Mouse (Mus musculus): ENCODE measurements around the gene Slc23a3.

Slc23a3 gene

GRCm38 (mm10) chr1:75133421-75134207 is at the start of gene Slc23a3:
Gene Slc23a3, minus strand, starts transcription at chr1:75133890.
- DNase-seq = no peak

DNA sequence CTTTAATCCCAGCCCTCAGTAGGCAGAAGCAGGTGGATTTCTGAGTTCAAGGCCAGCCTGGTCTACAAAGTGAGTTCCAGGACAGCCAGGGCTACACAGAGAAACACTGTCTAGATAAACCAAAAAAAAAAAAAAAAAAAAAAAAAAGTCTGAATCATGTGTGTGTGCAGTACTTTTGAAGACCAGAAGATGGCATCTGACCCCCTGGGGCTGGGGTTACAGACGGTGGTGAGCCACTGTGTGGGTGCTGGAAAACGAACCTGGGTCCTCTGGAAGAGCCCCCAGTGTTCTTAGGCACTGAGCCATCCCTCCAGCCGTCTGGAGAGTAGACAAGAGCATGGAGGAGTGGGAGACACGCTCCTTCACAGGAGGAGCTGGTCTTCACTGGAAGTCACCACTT is 48.5 kb upstream of the Slc23a3 start:
- DNase-seq = no peak

- no peak for DNase-seq
Observed at GRCm38 (mm10) chr1:75181377-75181870, 47.7 kb upstream of the Slc23a3 start.

- no peak for DNase-seq
Observed at GRCm38 (mm10) chr1:75180741-75181140, 47.1 kb upstream of the Slc23a3 start.

- peak; percentile 82 to 87 for DNase-seq
Observed at GRCm38 (mm10) chr1:75180105-75180590, 46.5 kb upstream of the Slc23a3 start, which contains the start of gene Abcb6. Gene Abcb6, minus strand, starts transcription at chr1:75180392.

GRCm38 (mm10) chr1:75179334-75180104 is 45.8 kb upstream of the Slc23a3 start:
- DNase-seq = peak; percentile 58 to 66

- DNase-seq = peak; percentile 97 to 98
Observed at GRCm38 (mm10) chr1:75168472-75169464, 35.1 kb upstream of the Slc23a3 start, which contains the start of gene Zfand2b. Gene Zfand2b, plus strand, starts transcription at chr1:75168646.

GRCm38 (mm10) chr1:75168093-75168471 is 34.4 kb upstream of the Slc23a3 start:
- DNase-seq = no peak

GRCm38 (mm10) chr1:75160256-75160617 is 26.5 kb upstream of the Slc23a3 start:
- no peak for DNase-seq

- DNase-seq = no peak
Observed at GRCm38 (mm10) chr1:75159540-75160255, 26.0 kb upstream of the Slc23a3 start.

DNA sequence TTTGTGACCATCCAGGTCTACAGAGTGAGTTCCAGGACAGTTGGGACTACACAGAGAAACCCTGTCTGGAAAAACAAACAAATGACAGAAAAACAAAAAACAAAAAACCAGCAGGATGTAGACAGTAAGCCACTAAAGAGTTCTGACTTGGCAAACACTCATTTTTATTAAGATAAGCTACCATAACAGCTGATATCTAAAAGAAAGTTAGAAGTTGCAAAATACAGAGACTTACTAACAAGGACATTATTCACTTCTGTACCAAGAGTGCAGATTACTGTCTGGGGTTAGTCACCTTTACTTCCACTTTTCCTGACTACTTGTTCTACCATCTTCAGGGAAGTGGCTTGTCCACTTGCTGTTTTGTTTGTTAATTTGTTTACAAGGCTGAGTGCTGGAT is 25.3 kb upstream of the Slc23a3 start:
- DNase-seq = no peak

- no peak for DNase-seq
Observed at GRCm38 (mm10) chr1:75155837-75156236, 22.1 kb upstream of the Slc23a3 start.

- DNase-seq = no peak
Observed at GRCm38 (mm10) chr1:75148727-75149126, 15.0 kb upstream of the Slc23a3 start.

DNA sequence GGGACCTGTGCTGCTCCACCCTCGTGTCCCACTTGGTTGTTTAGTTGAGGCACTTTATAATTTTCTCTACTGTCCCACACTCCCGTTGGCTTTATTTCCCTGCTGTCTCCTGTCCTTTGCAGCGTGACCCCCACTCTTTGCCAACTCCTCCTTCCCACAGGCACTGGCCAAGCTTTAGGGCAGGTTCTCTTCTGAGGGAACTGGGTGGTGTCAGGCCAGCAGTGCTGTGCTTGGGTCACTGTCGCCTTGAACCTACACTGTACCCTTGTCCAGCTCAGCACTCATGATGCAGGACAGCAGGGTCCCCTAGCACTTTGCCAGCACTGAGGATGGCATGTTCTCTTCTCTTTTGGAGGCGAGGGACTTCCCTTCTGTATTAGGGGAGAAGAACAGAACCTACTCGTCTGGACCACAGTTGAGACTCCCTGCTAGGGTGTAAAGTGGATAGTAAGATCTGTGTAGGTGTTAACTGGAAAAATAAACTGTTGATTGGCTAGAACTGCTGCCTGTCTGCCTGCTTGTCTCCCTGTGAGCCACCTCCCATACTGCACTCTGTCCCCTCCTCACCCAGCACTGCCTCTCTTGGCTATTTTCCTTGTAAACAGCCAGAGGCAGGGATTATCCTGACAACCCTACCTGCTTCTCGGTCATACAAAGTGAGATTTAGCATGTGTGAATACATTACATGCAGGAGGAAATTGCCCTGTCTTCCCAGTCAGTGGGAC is 13.9 kb upstream of the Slc23a3 start:
- no peak for DNase-seq

GRCm38 (mm10) chr1:75145589-75145988 is 11.9 kb upstream of the Slc23a3 start:
- DNase-seq = no peak

DNA sequence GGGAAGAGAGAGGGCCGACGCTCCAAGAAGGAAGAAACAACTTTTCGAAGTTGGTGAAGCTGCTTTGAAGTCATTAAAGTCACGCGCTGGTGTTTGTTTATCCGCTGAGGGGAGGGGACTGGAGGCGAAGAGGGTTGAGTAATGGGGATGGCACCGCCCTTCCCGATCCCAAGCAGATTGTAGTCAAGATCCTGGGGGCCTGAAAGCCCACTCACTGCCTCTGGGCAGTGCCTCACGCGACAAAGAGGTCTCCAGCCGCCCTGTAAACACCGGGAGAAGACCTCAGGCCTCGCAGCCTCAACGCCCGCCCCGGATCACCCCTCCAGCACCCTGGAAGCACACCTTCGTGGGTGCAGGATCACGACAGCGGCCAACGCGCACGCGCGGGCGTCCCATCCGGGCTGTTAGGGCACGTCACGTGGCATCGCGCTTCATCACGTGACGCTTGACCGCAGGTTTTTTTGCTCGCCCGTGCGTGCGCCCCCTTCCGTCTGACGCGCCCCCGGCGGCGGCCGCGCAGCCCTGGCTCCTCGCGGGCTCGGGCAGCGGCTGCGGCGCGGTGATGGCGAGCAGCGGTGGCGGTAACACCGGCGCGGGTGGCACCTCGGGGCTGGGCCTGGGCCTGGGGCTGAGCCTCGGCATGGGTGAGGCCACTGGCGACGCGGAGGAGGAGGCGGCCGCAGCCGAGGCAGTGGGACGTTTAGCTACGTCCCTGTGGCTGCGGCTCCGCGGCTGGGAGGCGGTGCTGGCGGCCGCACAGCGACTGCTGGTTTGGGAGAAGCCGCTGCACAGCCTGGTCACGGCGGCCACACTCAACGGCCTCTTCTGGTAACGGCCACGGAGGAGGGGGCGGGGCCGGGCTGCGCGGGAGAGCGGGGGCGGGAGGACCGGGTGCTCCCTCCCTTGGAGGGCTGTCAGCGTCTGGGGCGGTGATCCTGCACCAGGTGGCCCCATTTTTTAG is 8.9 kb upstream of the Slc23a3 start, which contains the start of the genes Cnppd1 and Retreg2:
Gene Cnppd1 (minus strand): TSS at position 411 of the 961 bp plus-strand sequence.
Gene Retreg2 (plus strand): TSS at position 478 of the 961 bp plus-strand sequence.
- DNase-seq = peak; percentile 94 to 98

GRCm38 (mm10) chr1:75141486-75142190 is 7.9 kb upstream of the Slc23a3 start:
- peak; percentile 51 to 64 for DNase-seq

DNA sequence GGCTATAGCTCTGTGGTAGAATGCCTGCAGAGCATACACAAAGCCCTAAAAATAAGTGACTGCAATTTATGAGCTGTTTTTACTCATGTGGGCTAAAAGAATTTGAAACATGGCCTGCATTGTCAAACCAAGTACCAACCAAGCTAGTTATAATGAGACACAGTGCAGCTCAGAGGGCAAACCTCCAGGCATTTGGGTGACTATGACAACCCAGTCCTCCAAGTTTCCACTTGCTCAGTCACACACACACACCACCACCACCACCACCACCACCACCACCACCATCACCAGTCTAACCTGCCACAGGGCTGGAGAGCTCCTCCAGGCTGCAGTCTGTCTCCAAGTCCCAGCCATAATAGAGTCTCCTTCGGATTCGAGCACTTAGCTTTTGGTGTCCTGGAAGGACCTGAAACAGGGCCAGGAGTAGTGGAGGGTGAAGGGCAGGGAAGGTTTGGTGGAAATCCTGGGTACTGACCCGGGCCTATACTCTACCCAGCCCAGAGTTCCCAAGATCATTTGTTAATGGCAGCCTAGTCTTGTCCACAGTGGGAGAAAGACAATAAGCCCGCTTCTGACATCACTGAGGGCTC is 7.0 kb upstream of the Slc23a3 start:
- DNase-seq = no peak

All from cerebellum, adult 18-20 months (tissue).